Mouse (Mus musculus) limb, embryonic 15.5 days (tissue): ENCODE results near the gene Rapgef4. TPM values are rescaled to one million over a fixed set of nuclear protein-coding genes. Genes with fewer than 3 reads are reported as not detected.

Experiments used
- ATAC-seq: fragments of 200-750 bp; cut with Nextera tagmentation; 2 replicates; pipeline ENCODE4 v1.8.0; 2017; ENCODE audit warnings: low read depth, moderate TSS enrichment; ENCODE audit not compliant: insufficient number of reproducible peaks, low FRiP score, low TSS enrichment
- H3K27ac ChIP-seq: fragments of 300-500 bp; sonication (generic); 2 replicates; pipeline ENCODE4 v1.5.1; 2015; ENCODE audit warnings: moderate library complexity, mild to moderate bottlenecking, inconsistent platforms
- H3K27me3 ChIP-seq: fragments of 300-500 bp; sonication (generic); 2 replicates; pipeline ENCODE4 v1.6.1; 2015; ENCODE audit warnings: inconsistent platforms
- H3K36me3 ChIP-seq: fragments of 300-500 bp; sonication (generic); 2 replicates; pipeline ENCODE4 v1.6.1; 2015; ENCODE audit warnings: inconsistent platforms
- H3K4me1 ChIP-seq: fragments of 300-500 bp; sonication (generic); 2 replicates; pipeline ENCODE4 v1.6.1; 2015; ENCODE audit warnings: inconsistent platforms
- H3K4me2 ChIP-seq: fragments of 300-500 bp; sonication (generic); 2 replicates; pipeline ENCODE4 v1.6.1; 2015; ENCODE audit warnings: mild to moderate bottlenecking, inconsistent platforms
- H3K4me3 ChIP-seq: fragments of 300-500 bp; sonication (generic); 2 replicates; pipeline ENCODE4 v1.5.1; 2015; ENCODE audit warnings: mild to moderate bottlenecking, inconsistent platforms
- H3K9ac ChIP-seq: fragments of 300-500 bp; sonication (generic); 2 replicates; pipeline ENCODE4 v1.6.1; 2015; ENCODE audit warnings: inconsistent platforms
- H3K9me3 ChIP-seq: fragments of 300-500 bp; sonication (generic); 2 replicates; pipeline ENCODE4 v1.6.1; 2016; ENCODE audit warnings: inconsistent platforms
- WGBS: fragments of 180-500 bp; shearing (Covaris S2); methylation state at CpG from one replicate; pipeline ENCODE4 v1.1.7; 2015; 5-methylcytosine and 5-hydroxymethylcytosine counted together
- polyA plus RNA-seq: library from polyadenylated mRNA; unstranded; fragments of >200 nt; fragmentation: Nextera tagmentation; extraction: Ambion mirVana; gene quantifications from 2 replicates; pipeline ENCODE4 v1.2.1, GENCODE M21; 2015

Gene Rapgef4
- polyA plus RNA-seq, 1 experiment from 2014 or later = 4.6 TPM

- 37% methylated on average over 3 of the region's 3 CpGs for WGBS
- Histone ChIP-seq H3K4me3 (no peak overlapping the region), H3K36me3 (no peaks in the 10 kb centered on the region), H3K9ac (no peak overlapping the region), H3K4me2 (no peak overlapping the region), H3K9me3 (no peaks in the 10 kb centered on the region), H3K4me1 (no peaks in the 10 kb centered on the region), H3K27ac (no peak overlapping the region), H3K27me3 (no peaks in the 10 kb centered on the region)
- no peak for ATAC-seq
Measured at GRCm38 (mm10) chr2:72219921-72220320, 238.9 kb downstream of the Rapgef4 start.

- peak overlapping the region; percentile 9; the same call in 1 of the 2 replicates for H3K27ac ChIP-seq
- no peak for ATAC-seq
- no peak overlapping the region for H3K4me2 ChIP-seq
- H3K9ac ChIP-seq = no peak overlapping the region
- WGBS = 66% methylated on average over 11 of the region's 11 CpGs
- H3K4me1 ChIP-seq = no peaks in the 10 kb centered on the region
- no peaks in the 10 kb centered on the region for H3K9me3 ChIP-seq
- no peaks in the 10 kb centered on the region for H3K27me3 ChIP-seq
- no peak overlapping the region for H3K4me3 ChIP-seq
- H3K36me3 ChIP-seq = no peaks in the 10 kb centered on the region
Measured at GRCm38 (mm10) chr2:72221283-72221682, 240.2 kb downstream of the Rapgef4 start.

GRCm38 (mm10) chr2:72221706-72222105 lies 240.7 kb downstream of the Rapgef4 start:
- Histone ChIP-seq H3K4me3 (no peak overlapping the region), H3K4me2 (no peak overlapping the region), H3K4me1 (no peaks in the 10 kb centered on the region), H3K27me3 (no peaks in the 10 kb centered on the region), H3K9ac (no peak overlapping the region), H3K9me3 (no peaks in the 10 kb centered on the region), H3K27ac (peak overlapping the region; percentile 51; the same call in 1 of the 2 replicates), H3K36me3 (no peaks in the 10 kb centered on the region)
- 17% methylated on average over 7 of the region's 7 CpGs for WGBS
- no peak for ATAC-seq

- no peaks in the 10 kb centered on the region for H3K9me3 ChIP-seq
- 74% methylated on average over 4 of the region's 4 CpGs for WGBS
- H3K27ac ChIP-seq = 0 out of 2 replicates have a peak overlapping the region, but pooled peaks have one; percentile 51
- ATAC-seq = no peak
- no peak overlapping the region for H3K9ac ChIP-seq
- no peaks in the 10 kb centered on the region for H3K4me1 ChIP-seq
- H3K4me3 ChIP-seq = no peak overlapping the region
- H3K36me3 ChIP-seq = no peaks in the 10 kb centered on the region
- no peak overlapping the region for H3K4me2 ChIP-seq
- 0 out of 2 replicates have a peak, but pooled peaks cover under 1% of the 10 kb centered on the region for H3K27me3 ChIP-seq
Measured at GRCm38 (mm10) chr2:72222276-72222675, 241.2 kb downstream of the Rapgef4 start.

- no peak for ATAC-seq
- Histone ChIP-seq H3K9me3 (no peaks in the 10 kb centered on the region), H3K27ac (no peak overlapping the region), H3K4me1 (no peaks in the 10 kb centered on the region), H3K27me3 (0 out of 2 replicates have a peak, but pooled peaks cover 3% of the 10 kb centered on the region), H3K36me3 (no peaks in the 10 kb centered on the region), H3K9ac (no peak overlapping the region), H3K4me2 (no peak overlapping the region), H3K4me3 (no peak overlapping the region)
- 80% methylated on average over 16 of the region's 16 CpGs for WGBS
Measured at GRCm38 (mm10) chr2:72222736-72223455, 241.9 kb downstream of the Rapgef4 start.

GRCm38 (mm10) chr2:72223479-72223878 lies 242.4 kb downstream of the Rapgef4 start:
- ATAC-seq = no peak
- Histone ChIP-seq H3K4me1 (peaks cover under 1% of the 10 kb centered on the region; the same call in 1 of the 2 replicates), H3K27ac (no peak overlapping the region), H3K4me2 (no peak overlapping the region), H3K36me3 (no peaks in the 10 kb centered on the region), H3K9ac (no peak overlapping the region), H3K27me3 (0 out of 2 replicates have a peak, but pooled peaks cover 3% of the 10 kb centered on the region), H3K9me3 (no peaks in the 10 kb centered on the region), H3K4me3 (no peak overlapping the region)
- 62% methylated on average over 5 of the region's 5 CpGs for WGBS

- ATAC-seq = no peak
- no peak overlapping the region for H3K4me2 ChIP-seq
- H3K9me3 ChIP-seq = no peaks in the 10 kb centered on the region
- H3K4me3 ChIP-seq = no peak overlapping the region
- no peaks in the 10 kb centered on the region for H3K36me3 ChIP-seq
- H3K27me3 ChIP-seq = 0 out of 2 replicates have a peak, but pooled peaks cover 3% of the 10 kb centered on the region
- H3K27ac ChIP-seq = no peak overlapping the region
- H3K4me1 ChIP-seq = peaks cover 11% of the 10 kb centered on the region; the same call in 1 of the 2 replicates
- 77% methylated on average over 6 of the region's 6 CpGs for WGBS
- H3K9ac ChIP-seq = no peak overlapping the region
Measured at GRCm38 (mm10) chr2:72226006-72226405, 245.0 kb downstream of the Rapgef4 start.

GRCm38 (mm10) chr2:72227416-72227815 lies 246.4 kb downstream of the Rapgef4 start:
- H3K27me3 ChIP-seq = 0 out of 2 replicates have a peak, but pooled peaks cover 3% of the 10 kb centered on the region
- no peak for ATAC-seq
- H3K9ac ChIP-seq = no peak overlapping the region
- no peak overlapping the region for H3K27ac ChIP-seq
- H3K4me2 ChIP-seq = no peak overlapping the region
- H3K36me3 ChIP-seq = no peaks in the 10 kb centered on the region
- 83% methylated on average over 6 of the region's 6 CpGs for WGBS
- H3K9me3 ChIP-seq = no peaks in the 10 kb centered on the region
- no peak overlapping the region for H3K4me3 ChIP-seq
- H3K4me1 ChIP-seq = peaks cover 11% of the 10 kb centered on the region; the same call in 1 of the 2 replicates

GRCm38 (mm10) chr2:72228881-72229280 lies 247.8 kb downstream of the Rapgef4 start:
- no peaks in the 10 kb centered on the region for H3K36me3 ChIP-seq
- H3K9me3 ChIP-seq = no peaks in the 10 kb centered on the region
- 22% methylated on average over 14 of the region's 14 CpGs for WGBS
- no peak for ATAC-seq
- H3K27ac ChIP-seq = no peak overlapping the region
- H3K27me3 ChIP-seq = 0 out of 2 replicates have a peak, but pooled peaks cover 3% of the 10 kb centered on the region
- H3K9ac ChIP-seq = no peak overlapping the region
- H3K4me1 ChIP-seq = peaks cover 11% of the 10 kb centered on the region; the same call in 1 of the 2 replicates
- no peak overlapping the region for H3K4me3 ChIP-seq
- H3K4me2 ChIP-seq = peak overlapping the region; percentile 27; the same call in 1 of the 2 replicates

- 0 out of 2 replicates have a peak, but pooled peaks cover 3% of the 10 kb centered on the region for H3K27me3 ChIP-seq
- no peak overlapping the region for H3K4me3 ChIP-seq
- peaks cover 19% of the 10 kb centered on the region for H3K4me1 ChIP-seq
- 75% methylated on average over 9 of the region's 9 CpGs for WGBS
- H3K36me3 ChIP-seq = no peaks in the 10 kb centered on the region
- H3K9me3 ChIP-seq = no peaks in the 10 kb centered on the region
- H3K4me2 ChIP-seq = no peak overlapping the region
- no peak for ATAC-seq
- no peak overlapping the region for H3K27ac ChIP-seq
- no peak overlapping the region for H3K9ac ChIP-seq
Measured at GRCm38 (mm10) chr2:72230545-72230944, 249.5 kb downstream of the Rapgef4 start.

GRCm38 (mm10) chr2:72234085-72234484 lies 253.0 kb downstream of the Rapgef4 start:
- Histone ChIP-seq H3K4me2 (no peak overlapping the region), H3K9ac (no peak overlapping the region), H3K4me3 (no peak overlapping the region), H3K36me3 (no peaks in the 10 kb centered on the region), H3K9me3 (no peaks in the 10 kb centered on the region), H3K27me3 (no peaks in the 10 kb centered on the region), H3K27ac (0 out of 2 replicates have a peak overlapping the region, but pooled peaks have one; percentile 8), H3K4me1 (peaks cover 25% of the 10 kb centered on the region)
- ATAC-seq = no peak
- 62% methylated on average over 11 of the region's 11 CpGs for WGBS

GRCm38 (mm10) chr2:72234943-72235342 lies 253.9 kb downstream of the Rapgef4 start:
- Histone ChIP-seq H3K9me3 (no peaks in the 10 kb centered on the region), H3K4me1 (peaks cover 32% of the 10 kb centered on the region), H3K4me3 (no peak overlapping the region), H3K36me3 (no peaks in the 10 kb centered on the region), H3K9ac (no peak overlapping the region), H3K27ac (peak overlapping the region; percentile 85; the same call in 1 of the 2 replicates), H3K4me2 (no peak overlapping the region), H3K27me3 (no peaks in the 10 kb centered on the region)
- 0% methylated on average over 3 of the region's 3 CpGs for WGBS
- no peak for ATAC-seq
